Mouse (Mus musculus) ES-E14 (cell line): ENCODE data around the gene Hoxd13.

ENCODE experiments used
- HCFC1 ChIP-seq: IDR thresholded peaks from 2 replicates; pipeline ENCODE4 v1.6.1; 2012; ENCODE audit warnings: low read length, inconsistent platforms, borderline replicate concordance; ENCODE audit not compliant: insufficient read depth
- ZC3H11A ChIP-seq: IDR thresholded peaks from 2 replicates; pipeline ENCODE4 v1.6.1; 2012; ENCODE audit warnings: low read depth, mild to moderate bottlenecking, inconsistent platforms, low read length, borderline replicate concordance
- ZNF384 ChIP-seq: IDR thresholded peaks from 2 replicates; pipeline ENCODE4 v1.6.1; 2012; ENCODE audit warnings: low read depth, low read length, inconsistent platforms

- TF ChIP-seq ZC3H11A (no peak), ZNF384 (no peak), HCFC1 (no peak)
Measured at GRCm38 (mm10) chr2:74714881-74715280, 46.8 kb downstream of the Hoxd13 start.
